21 mouse cellular contexts compared by ENCODE assay signal in the genomic region with DNA sequence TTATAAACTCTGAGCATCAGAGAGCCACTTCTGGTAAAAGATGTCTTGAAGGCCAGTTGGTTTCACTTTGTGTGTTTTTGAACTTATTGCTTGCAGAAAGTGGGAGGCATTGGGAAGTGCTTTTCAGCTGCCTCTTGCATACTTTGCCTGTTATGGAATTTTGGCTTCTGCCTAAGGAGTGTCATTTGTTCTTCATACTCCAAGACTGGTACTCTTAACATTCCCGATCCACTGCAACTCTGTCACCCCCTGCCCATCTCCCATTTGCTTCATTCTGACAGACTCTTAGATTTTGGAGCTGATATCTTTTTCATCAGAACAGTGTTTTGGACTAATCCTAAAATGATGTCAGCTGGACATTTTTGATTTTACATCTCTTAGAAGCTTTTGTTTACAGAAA. TPM values are rescaled to one million over a fixed set of nuclear protein-coding genes. Genes with fewer than 3 reads are reported as not detected.
DNase-seq lines count a peak whose midpoint lies in the region; ATAC-seq and TF ChIP-seq lines count a peak whose summit lies in the region.
"Had no signal": no experiment of that assay in that cellular context is flagged by ENCODE, and none has a peak within 500 bp of the region (broad histone marks: within the 10 kb centered on the region; RNA-seq: fewer than 3 reads in every experiment).

No protein-coding gene starts in this region.

- no peak overlapping the region for H3K4me2 ChIP-seq in midbrain, embryonic 11.5 days
- H3K4me2 ChIP-seq in midbrain, embryonic 16.5 days (ENCODE audit: low read length): no peak overlapping the region
- H3K4me2 ChIP-seq: embryonic facial prominence, embryonic 12.5 days; forebrain, embryonic 12.5 days; heart, embryonic 11.5 days; heart, embryonic 15.5 days; hindbrain, embryonic 14.5 days had no signal

- no peak for ATAC-seq in midbrain, embryonic 11.5 days (ENCODE audit: low FRiP score)
- ATAC-seq in midbrain, embryonic 16.5 days: no peak
- ATAC-seq: forebrain, embryonic 16.5 days had no signal

- no peaks in the 10 kb centered on the region for H3K27me3 ChIP-seq in heart, adult 2 months (ENCODE audit: control insufficient read depth, insufficient read depth, low read length)
- no peaks in the 10 kb centered on the region for H3K27me3 ChIP-seq in midbrain, embryonic 11.5 days (ENCODE audit: control insufficient read depth, insufficient read depth, low read length)
- no peaks in the 10 kb centered on the region for H3K27me3 ChIP-seq in midbrain, embryonic 16.5 days (ENCODE audit: control insufficient read depth, insufficient read depth, low read depth, low read length)
- H3K27me3 ChIP-seq: CH12.LX; embryonic facial prominence, embryonic 12.5 days; forebrain, embryonic 12.5 days; heart, embryonic 15.5 days had no signal

- no peak for TF ChIP-seq CTCF in heart, adult 2 months (IDR thresholded peaks at IDR 0.05)
- TF ChIP-seq CTCF in cortical plate, adult 2 months (IDR thresholded peaks at IDR 0.05; ENCODE audit: extremely low read depth, insufficient read depth, low read length): no peak

- H3K4me1 ChIP-seq in heart, adult 2 months (ENCODE audit: control insufficient read depth, insufficient read depth, low read length): peaks cover 7% of the 10 kb centered on the region
- H3K4me1 ChIP-seq in midbrain, embryonic 11.5 days (ENCODE audit: control insufficient read depth, insufficient read depth, low read length): no peaks in the 10 kb centered on the region
- no peaks in the 10 kb centered on the region for H3K4me1 ChIP-seq in midbrain, embryonic 16.5 days (ENCODE audit: control insufficient read depth, insufficient read depth, low read length)
- H3K4me1 ChIP-seq in cortical plate, adult 2 months (ENCODE audit: control insufficient read depth, insufficient read depth, low read length): no peaks in the 10 kb centered on the region
- H3K4me1 ChIP-seq: embryonic facial prominence, embryonic 12.5 days; forebrain, embryonic 12.5 days; heart, embryonic 15.5 days; hindbrain, embryonic 10.5 days had no signal

- TF ChIP-seq EP300 in heart, adult 2 months (IDR thresholded peaks at IDR 0.05; ENCODE audit: insufficient read depth, low read depth, low read length): no peak

- peaks cover 11% of the 10 kb centered on the region for H3K36me3 ChIP-seq in heart, adult 2 months (ENCODE audit: control insufficient read depth, insufficient read depth, low read length)
- no peaks in the 10 kb centered on the region for H3K36me3 ChIP-seq in midbrain, embryonic 11.5 days (ENCODE audit: control insufficient read depth, insufficient read depth, low read length)
- H3K36me3 ChIP-seq in midbrain, embryonic 16.5 days (ENCODE audit: control insufficient read depth, insufficient read depth, low read length): no peaks in the 10 kb centered on the region
- H3K36me3 ChIP-seq: embryonic facial prominence, embryonic 12.5 days; forebrain, embryonic 12.5 days; heart, embryonic 15.5 days; hindbrain, embryonic 10.5 days had no signal

- H3K27ac ChIP-seq in heart, adult 2 months: peak overlapping the region; percentile 72
- no peak overlapping the region for H3K27ac ChIP-seq in midbrain, embryonic 11.5 days (ENCODE audit: low read depth, low read length)
- H3K27ac ChIP-seq in midbrain, embryonic 16.5 days (ENCODE audit: low read length): no peak overlapping the region
- peak overlapping the region; percentile 56; the same call in 1 of the 2 replicates for H3K27ac ChIP-seq in cortical plate, adult 2 months (ENCODE audit: insufficient read depth, low read length)
- H3K27ac ChIP-seq: embryonic facial prominence, embryonic 12.5 days; forebrain, embryonic 12.5 days; heart, embryonic 15.5 days; hindbrain, embryonic 10.5 days; hindbrain, embryonic 14.5 days had no signal

- no peak for TF ChIP-seq POLR2A in heart, adult 2 months (IDR thresholded peaks at IDR 0.05; ENCODE audit: insufficient read depth, low read depth, low read length)
- no peak for TF ChIP-seq POLR2A in cortical plate, adult 2 months (IDR thresholded peaks at IDR 0.05; ENCODE audit: extremely low read depth, insufficient read depth, low read length)

- intact Hi-C loops in heart, adult 2 months (cut with DNase I): no loop called here

- no peak overlapping the region for H3K9ac ChIP-seq in heart, adult 2 months (ENCODE audit: low read depth, low read length)
- H3K9ac ChIP-seq in midbrain, embryonic 11.5 days (ENCODE audit: low read length): no peak overlapping the region
- no peak overlapping the region for H3K9ac ChIP-seq in midbrain, embryonic 16.5 days (ENCODE audit: low read depth, low read length)
- H3K9ac ChIP-seq: embryonic facial prominence, embryonic 12.5 days; forebrain, embryonic 12.5 days; heart, embryonic 15.5 days; hindbrain, embryonic 14.5 days had no signal

- no peak for DNase-seq in heart, adult 2 months
- no peak for DNase-seq in heart, adult 8-10 months (ENCODE audit: low spot score)
- peak; percentile 79 for DNase-seq in midbrain, embryonic 11.5 days (ENCODE audit: low spot score, missing footprints)
- DNase-seq in thymus, adult 18-20 months: no peak
- DNase-seq: adrenal gland, adult 2 months; adrenal gland, postnatal 25 days; cerebellum, adult 8-10 months; cerebellum, postnatal 14 days; gastrocnemius, postnatal 25 days; heart, postnatal 14 days had no signal

- WGBS in heart, adult 2 months: 36% methylated on average over 1 of the region's 1 CpGs
- 84% methylated on average over 1 of the region's 1 CpGs for WGBS in midbrain, embryonic 11.5 days
- 91% methylated on average over 1 of the region's 1 CpGs for WGBS in midbrain, embryonic 16.5 days

- H3K79me2 ChIP-seq in heart, adult 2 months (replicated peaks; ENCODE audit: control insufficient read depth, insufficient read depth, low read length): no peaks in the 10 kb centered on the region

- no peaks in the 10 kb centered on the region for H3K9me3 ChIP-seq in midbrain, embryonic 11.5 days (ENCODE audit: control insufficient read depth, low read length)
- no peaks in the 10 kb centered on the region for H3K9me3 ChIP-seq in midbrain, embryonic 16.5 days (replicated peaks; ENCODE audit: control insufficient read depth, low read length, poor library complexity, severe bottlenecking)
- H3K9me3 ChIP-seq: embryonic facial prominence, embryonic 12.5 days; forebrain, embryonic 12.5 days; heart, embryonic 15.5 days had no signal

- no peak overlapping the region for H3K4me3 ChIP-seq in heart, adult 2 months
- H3K4me3 ChIP-seq in midbrain, embryonic 11.5 days (ENCODE audit: low read depth, low read length): no peak overlapping the region
- H3K4me3 ChIP-seq in midbrain, embryonic 16.5 days (ENCODE audit: low read depth, low read length): no peak overlapping the region
- H3K4me3 ChIP-seq in cortical plate, adult 2 months (ENCODE audit: insufficient read depth, low read length): no peak overlapping the region
- H3K4me3 ChIP-seq: embryonic facial prominence, embryonic 12.5 days; forebrain, embryonic 12.5 days; heart, embryonic 15.5 days; hindbrain, embryonic 10.5 days had no signal

RNA-seq across cellular contexts. Expression of gene Cd200, which starts 51.7 kb away (rescaled TPM):
- total RNA-seq in heart, adult 2 months (2021): 10 to 100 TPM; 63.6 to 69.3 TPM
- 90.0 and 99.3 TPM in 2 replicates for polyA plus RNA-seq in heart, adult 2 months (2012; rRNA removed)
- 10 to 100 TPM; 40.5 to 94.2 (median 53.1) TPM for total RNA-seq in heart, adult 8-10 months (2022)
- polyA plus RNA-seq in midbrain, embryonic 11.5 days (2014; fragmentation: Nextera tagmentation; extraction: Ambion mirVana): 50.4 and 59.1 TPM in 2 replicates
- 411 and 438 TPM in 2 replicates for polyA plus RNA-seq in midbrain, embryonic 16.5 days (2015; fragmentation: Nextera tagmentation; extraction: Ambion mirVana)
- 101 and 102 TPM in 2 replicates for polyA plus RNA-seq in cortical plate, adult 2 months (2012; rRNA removed)
- total RNA-seq: granulocyte monocyte progenitor cell, adult 5-6 weeks had no signal

Comparison
In these comparisons a context has a peak if more than half of its experiments do, and no peak if none do; other contexts are left out.
1. H3K27ac ChIP-seq: peak in heart, adult 2 months (single experiment) and cortical plate, adult 2 months (single experiment); none in midbrain, embryonic 11.5 days (single experiment) and midbrain, embryonic 16.5 days (single experiment).